Mouse (Mus musculus) induced T-regulatory cell, adult 2 months (primary cell): Measurements from ENCODE around the gene Olfr667.
"Not testable (repeated sequence)": the region's sequence is repeated elsewhere in the genome, so short reads cannot be mapped to it uniquely, and the experiment has no call there.

Experiments
- DNase-seq: peaks from one replicate; pipeline ENCODE4 v3.0.0-alpha.2; 2012; ENCODE audit warnings: low read depth

The Olfr667 gene

GRCm38 (mm10) chr7:104921382-104921781 is at the start of gene Olfr667:
TSS of gene Olfr667 (minus strand) at chr7:104921482.
- no peak for DNase-seq

- no peak for DNase-seq
Measured at GRCm38 (mm10) chr7:104962520-104962919, 41.2 kb upstream of the Olfr667 start, which contains the start of gene Olfr670. TSS of gene Olfr670 (minus strand) at chr7:104962620.

GRCm38 (mm10) chr7:104950234-104950633 is 29.0 kb upstream of the Olfr667 start:
- not testable (repeated sequence) for DNase-seq

GRCm38 (mm10) chr7:104933940-104934339 is 12.7 kb upstream of the Olfr667 start, which contains the start of gene Olfr669:
TSS of gene Olfr669 (plus strand) at chr7:104934240.
- no peak for DNase-seq

- no peak for DNase-seq
Measured at GRCm38 (mm10) chr7:104927957-104928356, 6.7 kb upstream of the Olfr667 start, which contains the start of gene Olfr668. TSS of gene Olfr668 (minus strand) at chr7:104928057.

GRCm38 (mm10) chr7:104895852-104896251 is 25.4 kb downstream of the Olfr667 start, which contains the start of gene Olfr666:
TSS of gene Olfr666 (minus strand) at chr7:104895952.
- no peak for DNase-seq

- no peak for DNase-seq
Measured at GRCm38 (mm10) chr7:104877731-104878130, 43.6 kb downstream of the Olfr667 start, which contains the start of gene Olfr665. TSS of gene Olfr665 (plus strand) at chr7:104878031.
